Mouse (Mus musculus) spleen, embryonic (tissue): ENCODE results near the gene Dot1l.

ENCODE experiments used
- CTCF ChIA-PET: fragments of 350-600 bp; sonication (Branson Sonifier 250); formaldehyde crosslinking; loops from one replicate; lab custom pipeline; 2022; lab: Charles Lee

The Dot1l gene

GRCm38 (mm10) chr10:80756967-80757366 lies 2.0 kb downstream of the Dot1l start:
- CTCF ChIA-PET = interaction anchor here (0.6 kb wide), 1 partner anchor 54 kb away, joined by 3 read pairs; no protein-coding TSS in a partner anchor

- CTCF ChIA-PET = interaction anchor here (0.6 to 1.2 kb wide), 2 partner anchors 20 to 54 kb away, joined by 3 read pairs; no protein-coding TSS in a partner anchor
These were observed 2.7 kb downstream of the Dot1l start for GRCm38 (mm10) chr10:80757717-80758116.

GRCm38 (mm10) chr10:80758651-80759050 lies 3.6 kb downstream of the Dot1l start:
- CTCF ChIA-PET = interaction anchor here (1.2 kb wide), 1 partner anchor 19 kb away, joined by 3 read pairs; no protein-coding TSS in a partner anchor

GRCm38 (mm10) chr10:80760596-80761524 lies 5.9 kb downstream of the Dot1l start:
- CTCF ChIA-PET = interaction anchor here (1.0 kb wide), 1 partner anchor 66 kb away, joined by 7 read pairs; no protein-coding TSS in a partner anchor

GRCm38 (mm10) chr10:80761821-80762220 lies 6.8 kb downstream of the Dot1l start:
- CTCF ChIA-PET = no interaction called here

- CTCF ChIA-PET = no interaction called here
These were observed 8.5 kb downstream of the Dot1l start for GRCm38 (mm10) chr10:80763502-80763901.

GRCm38 (mm10) chr10:80765746-80766145 lies 10.7 kb downstream of the Dot1l start:
- CTCF ChIA-PET = interaction anchor here (0.6 to 0.7 kb wide), 2 partner anchors 11 to 18 kb away, joined by 3 read pairs; partner anchors contain the start of gene Dot1l

- CTCF ChIA-PET = interaction anchor here (0.7 kb wide), 1 partner anchor 19 kb away, joined by 3 read pairs; no protein-coding TSS in a partner anchor
These were observed 11.3 kb downstream of the Dot1l start for GRCm38 (mm10) chr10:80766161-80766815.

- CTCF ChIA-PET = no interaction called here
These were observed 13.4 kb downstream of the Dot1l start for GRCm38 (mm10) chr10:80768365-80768764.

GRCm38 (mm10) chr10:80773816-80774215 lies 18.8 kb downstream of the Dot1l start:
- CTCF ChIA-PET = interaction anchor here (1.5 kb wide), 1 partner anchor 26 kb away, joined by 4 read pairs; no protein-coding TSS in a partner anchor

GRCm38 (mm10) chr10:80774549-80774948 lies 19.5 kb downstream of the Dot1l start:
- CTCF ChIA-PET = interaction anchor here (0.6 to 1.5 kb wide), 2 partner anchors 27 to 131 kb away, joined by 4 read pairs; no protein-coding TSS in a partner anchor

- CTCF ChIA-PET = interaction anchor here (1.5 kb wide), 1 partner anchor 27 kb away, joined by 4 read pairs; no protein-coding TSS in a partner anchor
These were observed 20.0 kb downstream of the Dot1l start for GRCm38 (mm10) chr10:80774981-80775380.

- CTCF ChIA-PET = interaction anchor here (0.7 kb wide), 1 partner anchor 24 kb away, joined by 3 read pairs; no protein-coding TSS in a partner anchor
These were observed 20.7 kb downstream of the Dot1l start for GRCm38 (mm10) chr10:80775731-80776130.

- CTCF ChIA-PET = no interaction called here
These were observed 21.4 kb downstream of the Dot1l start for GRCm38 (mm10) chr10:80776358-80776869.

GRCm38 (mm10) chr10:80777123-80777522 lies 22.1 kb downstream of the Dot1l start:
- CTCF ChIA-PET = interaction anchor here (0.8 kb wide), 1 partner anchor 19 kb away, joined by 3 read pairs; no protein-coding TSS in a partner anchor

- CTCF ChIA-PET = no interaction called here
These were observed 24.6 kb downstream of the Dot1l start for GRCm38 (mm10) chr10:80779565-80779964.

- CTCF ChIA-PET = no interaction called here
These were observed 29.3 kb downstream of the Dot1l start for GRCm38 (mm10) chr10:80784302-80784701.

- CTCF ChIA-PET = no interaction called here
These were observed 29.9 kb downstream of the Dot1l start for GRCm38 (mm10) chr10:80784871-80785270.

GRCm38 (mm10) chr10:80785963-80786362 lies 31.0 kb downstream of the Dot1l start:
- CTCF ChIA-PET = no interaction called here

GRCm38 (mm10) chr10:80787517-80787916 lies 32.5 kb downstream of the Dot1l start:
- CTCF ChIA-PET = no interaction called here

- CTCF ChIA-PET = no interaction called here
These were observed 35.9 kb downstream of the Dot1l start for GRCm38 (mm10) chr10:80790761-80791404.
